Comparison of ENCODE assay signal across 8 mouse cellular contexts in genomic region chr16:93603439-93604212, GRCm38 (mm10). TPM values are rescaled to one million over a fixed set of nuclear protein-coding genes. Genes with fewer than 3 reads are reported as not detected.
DNase-seq lines count a peak whose midpoint lies in the region; ATAC-seq and TF ChIP-seq lines count a peak whose summit lies in the region.

Setd4 (minus strand) TSS chr16:93604063.

- H3K27ac ChIP-seq in hindbrain, embryonic 12.5 days: peak within 1 kb of the TSS; percentile 92

- no peaks in the 10 kb centered on the region for H3K9me3 ChIP-seq in hindbrain, embryonic 12.5 days (replicated peaks)

- peaks cover 18% of the 10 kb centered on the region for H3K4me1 ChIP-seq in hindbrain, embryonic 12.5 days

- ATAC-seq in Patski: peak; percentile 73
- peak; percentile 91 for ATAC-seq in hindbrain, embryonic 12.5 days (ENCODE audit: low FRiP score)

- CTCF ChIA-PET in Patski (lab: Charles Lee): interaction anchor here (1.0 kb wide), 1 partner anchor 13 kb away, joined by 3 read pairs; no protein-coding TSS in a partner anchor

- in situ Hi-C loops in Patski (cut with MboI; ENCODE audit: low pct_unique_long_range_greater_than_20kb): no loop called here

- POLR2A ChIA-PET in Patski (lab: Charles Lee): no interaction called here

- no peaks in the 10 kb centered on the region for H3K36me3 ChIP-seq in hindbrain, embryonic 12.5 days

- DNase-seq in Patski (ENCODE audit: low read depth, low spot score): peak; percentile 76
- DNase-seq in cerebellum, postnatal 10 days: peak; percentile 96 to 98
- peak; percentile 89 to 91 for DNase-seq in frontal cortex, postnatal 10 days (ENCODE audit: low spot score in 2 of 2)
- DNase-seq in layer of hippocampus, postnatal 14 days (ENCODE audit: low spot score in 2 of 2): peak; percentile 94 to 95
- DNase-seq in lung, postnatal 10 days: peak; percentile 96
- peak; percentile 89 for DNase-seq in ovary, postnatal 14 days (ENCODE audit: low spot score)
- DNase-seq in thymus, postnatal 10 days (ENCODE audit: low spot score in 2 of 2): peak; percentile 71 to 78

- peak within 1 kb of the TSS; percentile 81 for H3K4me2 ChIP-seq in hindbrain, embryonic 12.5 days (replicated peaks)

- WGBS in hindbrain, embryonic 12.5 days: 2% methylated on average over 55 of the region's 55 CpGs

- TF ChIP-seq CTCF in Patski (IDR thresholded peaks at IDR 0.05): no peak

- peak within 1 kb of the TSS; percentile 70 for H3K9ac ChIP-seq in hindbrain, embryonic 12.5 days

- H3K4me3 ChIP-seq in hindbrain, embryonic 12.5 days: peak within 1 kb of the TSS; percentile 53

- no peaks in the 10 kb centered on the region for H3K27me3 ChIP-seq in Patski
- H3K27me3 ChIP-seq in hindbrain, embryonic 12.5 days: no peaks in the 10 kb centered on the region; the same call in 1 of the 2 replicates

RNA-seq across cellular contexts. Expression of gene Setd4, which starts in this region (rescaled TPM):
- 18.5 TPM for polyA plus RNA-seq in Patski (2021)
- polyA plus RNA-seq in hindbrain, embryonic 12.5 days (2016; fragmentation: Nextera tagmentation; extraction: Ambion mirVana): 14.3 and 16.5 TPM in 2 replicates
- 10 to 100 TPM in 1 of 2 experiments, 1 to 10 TPM in 1; 9.5 to 10.7 TPM for total RNA-seq in layer of hippocampus, postnatal 14 days (2021)

Comparison
In these comparisons a context has a peak if more than half of its experiments do, and no peak if none do; other contexts are left out.
1. Peak in every context shown above with its lines: DNase-seq, ATAC-seq, H3K4me3 ChIP-seq and H3K27ac ChIP-seq.